Mouse (Mus musculus): ENCODE measurements around the gene Gm32802. TPM values are rescaled to one million over a fixed set of nuclear protein-coding genes. Genes with fewer than 3 reads are reported as not detected.
"Not testable (repeated sequence)": the region's sequence is repeated elsewhere in the genome, so short reads cannot be mapped to it uniquely, and the experiment has no call there.

The Gm32802 gene
- 0.09 and 0.10 TPM in 2 replicates for polyA plus RNA-seq (2016; fragmentation: Nextera tagmentation; extraction: Ambion mirVana)

GRCm38 (mm10) chr10:118258388-118258787 is at the start of gene Gm32802:
TSS of gene Gm32802 (plus strand) at chr10:118258688.
- not testable (repeated sequence) for H3K4me2 ChIP-seq; ATAC-seq (ENCODE audit: low FRiP score); H3K4me3 ChIP-seq (replicated peaks); H3K9me3 ChIP-seq; H3K27ac ChIP-seq; H3K4me1 ChIP-seq; H3K36me3 ChIP-seq (replicated peaks); H3K9ac ChIP-seq; H3K27me3 ChIP-seq
- WGBS, result no CpG with 5 or more reads among the region's 13 CpGs

GRCm38 (mm10) chr10:118215719-118216393 is 42.6 kb upstream of the Gm32802 start:
- H3K4me3 ChIP-seq (replicated peaks); H3K27ac ChIP-seq; H3K9ac ChIP-seq; H3K4me1 ChIP-seq; H3K27me3 ChIP-seq; ATAC-seq (ENCODE audit: low FRiP score); H3K9me3 ChIP-seq; H3K4me2 ChIP-seq; H3K36me3 ChIP-seq (replicated peaks): not testable (repeated sequence)
- WGBS, result 97% methylated on average over 2 of the region's 4 CpGs

- not testable (repeated sequence) for H3K9ac ChIP-seq; H3K4me3 ChIP-seq (replicated peaks); H3K9me3 ChIP-seq; H3K27me3 ChIP-seq; ATAC-seq (ENCODE audit: low FRiP score); H3K4me2 ChIP-seq; H3K4me1 ChIP-seq; H3K36me3 ChIP-seq (replicated peaks); H3K27ac ChIP-seq
- WGBS, result 100% methylated on average over 1 of the region's 2 CpGs
Measured at GRCm38 (mm10) chr10:118227629-118228028, 30.9 kb upstream of the Gm32802 start.

GRCm38 (mm10) chr10:118232607-118233006 is 25.9 kb upstream of the Gm32802 start:
- not testable (repeated sequence) for H3K4me2 ChIP-seq; H3K9ac ChIP-seq; H3K4me3 ChIP-seq (replicated peaks); ATAC-seq (ENCODE audit: low FRiP score); H3K36me3 ChIP-seq (replicated peaks); H3K27me3 ChIP-seq; H3K4me1 ChIP-seq; H3K9me3 ChIP-seq; H3K27ac ChIP-seq
- no CpG with 5 or more reads among the region's 5 CpGs for WGBS

GRCm38 (mm10) chr10:118240680-118241079 is 17.8 kb upstream of the Gm32802 start, which contains the start of gene Gm32717:
TSS of gene Gm32717 (minus strand) at chr10:118240780.
- H3K9ac ChIP-seq; H3K4me3 ChIP-seq (replicated peaks); H3K27ac ChIP-seq; H3K27me3 ChIP-seq; H3K4me2 ChIP-seq; H3K36me3 ChIP-seq (replicated peaks); H3K4me1 ChIP-seq; ATAC-seq (ENCODE audit: low FRiP score); H3K9me3 ChIP-seq: not testable (repeated sequence)
- no CpG with 5 or more reads among the region's 13 CpGs for WGBS

- not testable (repeated sequence) for H3K27me3 ChIP-seq; H3K4me1 ChIP-seq; H3K9me3 ChIP-seq; H3K27ac ChIP-seq; H3K4me2 ChIP-seq; H3K9ac ChIP-seq; H3K36me3 ChIP-seq (replicated peaks); H3K4me3 ChIP-seq (replicated peaks); ATAC-seq (ENCODE audit: low FRiP score)
- WGBS, result 87% methylated on average over 11 of the region's 11 CpGs
Measured at GRCm38 (mm10) chr10:118249006-118249595, 9.4 kb upstream of the Gm32802 start.

- no peaks in the 10 kb centered on the region for H3K9me3 ChIP-seq
- H3K4me3 ChIP-seq (replicated peaks), result no peak overlapping the region
- H3K27me3 ChIP-seq, result no peaks in the 10 kb centered on the region
- H3K27ac ChIP-seq, result no peak overlapping the region
- no peaks in the 10 kb centered on the region for H3K36me3 ChIP-seq (replicated peaks)
- WGBS, result 33% methylated on average over 10 of the region's 10 CpGs
- peak; percentile 76 for ATAC-seq (ENCODE audit: low FRiP score)
- no peaks in the 10 kb centered on the region for H3K4me1 ChIP-seq
- H3K9ac ChIP-seq, result no peak overlapping the region
- H3K4me2 ChIP-seq, result no peak overlapping the region
Measured at GRCm38 (mm10) chr10:118250852-118251295, 7.6 kb upstream of the Gm32802 start.

GRCm38 (mm10) chr10:118268812-118269211 is 10.3 kb downstream of the Gm32802 start:
- not testable (repeated sequence) for H3K36me3 ChIP-seq (replicated peaks); H3K4me2 ChIP-seq; H3K27me3 ChIP-seq; H3K27ac ChIP-seq; H3K9ac ChIP-seq; ATAC-seq (ENCODE audit: low FRiP score); H3K4me1 ChIP-seq; H3K9me3 ChIP-seq; H3K4me3 ChIP-seq (replicated peaks)
- WGBS, result 86% methylated on average over 2 of the region's 8 CpGs

- H3K9me3 ChIP-seq; ATAC-seq (ENCODE audit: low FRiP score); H3K4me2 ChIP-seq; H3K27me3 ChIP-seq; H3K4me3 ChIP-seq (replicated peaks); H3K36me3 ChIP-seq (replicated peaks); H3K9ac ChIP-seq; H3K27ac ChIP-seq; H3K4me1 ChIP-seq: not testable (repeated sequence)
- 100% methylated on average over 1 of the region's 2 CpGs for WGBS
Measured at GRCm38 (mm10) chr10:118271416-118271815, 12.9 kb downstream of the Gm32802 start.

- not testable (repeated sequence) for H3K9ac ChIP-seq; ATAC-seq (ENCODE audit: low FRiP score)
- WGBS, result no CpG with 5 or more reads among the region's 4 CpGs
Measured at GRCm38 (mm10) chr10:118278069-118278468, 19.6 kb downstream of the Gm32802 start.

GRCm38 (mm10) chr10:118282565-118282964 is 24.1 kb downstream of the Gm32802 start:
- H3K4me2 ChIP-seq; H3K9ac ChIP-seq; H3K27me3 ChIP-seq; ATAC-seq (ENCODE audit: low FRiP score); H3K4me1 ChIP-seq; H3K36me3 ChIP-seq (replicated peaks); H3K4me3 ChIP-seq (replicated peaks); H3K9me3 ChIP-seq; H3K27ac ChIP-seq: not testable (repeated sequence)
- WGBS, result 81% methylated on average over 7 of the region's 7 CpGs

More at GRCm38 (mm10) chr10:118278069-118278468, 19.6 kb downstream of the Gm32802 start:
- H3K9me3 ChIP-seq; H3K27me3 ChIP-seq; H3K27ac ChIP-seq; H3K4me1 ChIP-seq; H3K4me2 ChIP-seq; H3K36me3 ChIP-seq (replicated peaks); H3K4me3 ChIP-seq (replicated peaks): not testable (repeated sequence)

- not testable (repeated sequence) for H3K9ac ChIP-seq; H3K27ac ChIP-seq; ATAC-seq (ENCODE audit: low FRiP score); H3K4me3 ChIP-seq (replicated peaks); H3K4me1 ChIP-seq; H3K9me3 ChIP-seq; H3K4me2 ChIP-seq; H3K27me3 ChIP-seq; H3K36me3 ChIP-seq (replicated peaks)
- 73% methylated on average over 3 of the region's 5 CpGs for WGBS
Measured at GRCm38 (mm10) chr10:118283016-118283415, 24.5 kb downstream of the Gm32802 start.

- no peaks in the 10 kb centered on the region for H3K27me3 ChIP-seq
- H3K4me3 ChIP-seq (replicated peaks), result no peak within 1 kb of the TSS
- H3K27ac ChIP-seq, result no peak within 1 kb of the TSS
- no peaks in the 10 kb centered on the region for H3K4me1 ChIP-seq
- ATAC-seq (ENCODE audit: low FRiP score), result no peak
- H3K36me3 ChIP-seq (replicated peaks), result no peaks in the 10 kb centered on the region
- H3K4me2 ChIP-seq, result no peak within 1 kb of the TSS
- no peak within 1 kb of the TSS for H3K9ac ChIP-seq
- H3K9me3 ChIP-seq, result no peaks in the 10 kb centered on the region
- 94% methylated on average over 6 of the region's 6 CpGs for WGBS
Measured at GRCm38 (mm10) chr10:118294938-118295337, 36.5 kb downstream of the Gm32802 start, which contains the start of gene Iltifb. TSS of gene Iltifb (minus strand) at chr10:118295038.

Measured in forebrain, embryonic 12.5 days (tissue).